ENCODE assay signal across 10 mouse cellular contexts in genomic region chr9:95089050-95089449, GRCm38 (mm10).
A peak's percentile ranks its signal among the peaks of the same experiment; 100 is the strongest.
DNase-seq lines count a peak whose midpoint lies in the region.
"Had no signal": no experiment of that assay in that cellular context is flagged by ENCODE, and none has a peak within 500 bp of the region (broad histone marks: within the 10 kb centered on the region; RNA-seq: fewer than 3 reads in every experiment).

No protein-coding gene starts in this region.

- peak; percentile 17 for DNase-seq in cerebellum, adult 11-12 months
- DNase-seq in cerebellum, adult 9-10 months = no peak
- DNase-seq in ovary, adult 18-20 months (ENCODE audit: low spot score) = peak; percentile 11
- DNase-seq in ovary, postnatal 10 days (ENCODE audit: low spot score) = no peak
- peak; percentile 50 to 60 for DNase-seq in layer of hippocampus, postnatal 10 days (ENCODE audit: low spot score in 2 of 2)
- DNase-seq in right cerebral cortex, postnatal 14 days = peak; percentile 17
- no peak for DNase-seq in T-cell, adult 2 months (ENCODE audit: low spot score)
- DNase-seq in MN1 (ENCODE audit: low spot score) = no peak
- DNase-seq: heart, postnatal 4 days; liver, embryonic 13.5 days had no signal

Comparison
In these comparisons a context has a peak if more than half of its experiments do, and no peak if none do; other contexts are left out.
1. DNase-seq: peak in cerebellum, adult 11-12 months (single experiment), ovary, adult 18-20 months (single experiment), layer of hippocampus, postnatal 10 days (2 of 2) and right cerebral cortex, postnatal 14 days (single experiment); none in cerebellum, adult 9-10 months (single experiment), ovary, postnatal 10 days (single experiment), T-cell, adult 2 months (single experiment) and MN1 (single experiment).